Mouse (Mus musculus): ENCODE measurements around the gene Slc6a5.

- TF ChIP-seq EP300 (IDR thresholded peaks at IDR 0.05; ENCODE audit: low read depth) (no peak), CTCF (IDR thresholded peaks at IDR 0.05; ENCODE audit: low read depth) (no peak)
Measured at GRCm38 (mm10) chr7:49908990-49909411, 945 bp upstream of the Slc6a5 start.

Measured in liver, embryonic 14.5 days (tissue).